Mouse (Mus musculus): ENCODE data around the gene Cacng8. TPM values are rescaled to one million over a fixed set of nuclear protein-coding genes. Genes with fewer than 3 reads are reported as not detected.
A peak's percentile ranks its signal among the peaks of the same experiment; 100 is the strongest.

Gene Cacng8
- total RNA-seq, 2 experiments from 2014 or later = 411 to 415 TPM

GRCm38 (mm10) chr7:3368311-3368710 lies 22.2 kb upstream of the Cacng8 start:
- TF ChIP-seq CTCF (conservative IDR thresholded peaks at IDR 0.05) = peak; percentile 32; the same call in 1 of the 2 replicates

GRCm38 (mm10) chr7:3369189-3369588 lies 21.3 kb upstream of the Cacng8 start:
- H3K27ac ChIP-seq = peak overlapping the region; percentile 50
- no peak for TF ChIP-seq CTCF (conservative IDR thresholded peaks at IDR 0.05)
- H3K4me3 ChIP-seq = no peak overlapping the region
- DNase-seq (ENCODE audit: low spot score in 2 of 2) = no peak

More at GRCm38 (mm10) chr7:3368311-3368710, 22.2 kb upstream of the Cacng8 start:
- DNase-seq (ENCODE audit: low spot score in 2 of 2) = no peak
- H3K4me3 ChIP-seq = no peak overlapping the region
- peak overlapping the region; percentile 50 for H3K27ac ChIP-seq

- TF ChIP-seq CTCF (conservative IDR thresholded peaks at IDR 0.05) = no peak; the same call in 1 of the 2 replicates
- Histone ChIP-seq H3K4me3 (no peak overlapping the region), H3K27ac (peak overlapping the region; percentile 50; the same call in 1 of the 2 replicates)
- DNase-seq (ENCODE audit: low spot score in 2 of 2) = no peak
These were observed 20.1 kb upstream of the Cacng8 start for GRCm38 (mm10) chr7:3370407-3370806.

GRCm38 (mm10) chr7:3372376-3372775 lies 18.1 kb upstream of the Cacng8 start:
- no peak overlapping the region for H3K27ac ChIP-seq
- no peak for DNase-seq (ENCODE audit: low spot score in 2 of 2)
- no peak overlapping the region for H3K4me3 ChIP-seq
- no peak for TF ChIP-seq CTCF (conservative IDR thresholded peaks at IDR 0.05)

- no peak for DNase-seq (ENCODE audit: low spot score in 2 of 2)
- Histone ChIP-seq H3K27ac (peak overlapping the region; percentile 69), H3K4me3 (no peak overlapping the region)
- no peak for TF ChIP-seq CTCF (conservative IDR thresholded peaks at IDR 0.05)
These were observed 16.7 kb upstream of the Cacng8 start for GRCm38 (mm10) chr7:3373754-3374153.

- H3K4me3 ChIP-seq = no peak overlapping the region
- peak; percentile 83 for TF ChIP-seq CTCF (conservative IDR thresholded peaks at IDR 0.05)
- no peak overlapping the region for H3K27ac ChIP-seq
- peak in 1 of 2 experiments; percentile 64 for DNase-seq (ENCODE audit: low spot score in 2 of 2)
These were observed 13.7 kb upstream of the Cacng8 start for GRCm38 (mm10) chr7:3376831-3377230.

- Histone ChIP-seq H3K4me3 (no peak overlapping the region), H3K27ac (no peak overlapping the region)
- DNase-seq (ENCODE audit: low spot score in 2 of 2) = no peak
- TF ChIP-seq CTCF (conservative IDR thresholded peaks at IDR 0.05) = no peak
These were observed 8.4 kb upstream of the Cacng8 start for GRCm38 (mm10) chr7:3382123-3382522.

- Histone ChIP-seq H3K4me3 (peak overlapping the region; percentile 25; the same call in 1 of the 2 replicates), H3K27ac (peak overlapping the region; percentile 67; the same call in 1 of the 2 replicates)
- DNase-seq (ENCODE audit: low spot score in 2 of 2) = no peak
- TF ChIP-seq CTCF (conservative IDR thresholded peaks at IDR 0.05) = no peak
These were observed 5.6 kb upstream of the Cacng8 start for GRCm38 (mm10) chr7:3384807-3385319.

GRCm38 (mm10) chr7:3386036-3386730 lies 4.3 kb upstream of the Cacng8 start:
- TF ChIP-seq CTCF (conservative IDR thresholded peaks at IDR 0.05) = no peak
- H3K4me3 ChIP-seq = peak overlapping the region; percentile 47; the same call in 1 of the 2 replicates
- DNase-seq (ENCODE audit: low spot score in 2 of 2) = no peak
- H3K27ac ChIP-seq = peak overlapping the region; percentile 67; the same call in 1 of the 2 replicates

GRCm38 (mm10) chr7:3387761-3388160 lies 2.7 kb upstream of the Cacng8 start:
- H3K4me3 ChIP-seq = peak overlapping the region; percentile 47
- H3K27ac ChIP-seq = peak overlapping the region; percentile 52; the same call in 1 of the 2 replicates
- DNase-seq (ENCODE audit: low spot score in 2 of 2) = no peak
- no peak for TF ChIP-seq CTCF (conservative IDR thresholded peaks at IDR 0.05)

- DNase-seq (ENCODE audit: low spot score in 2 of 2) = no peak
- peak overlapping the region; percentile 96 for H3K27ac ChIP-seq
- TF ChIP-seq CTCF (conservative IDR thresholded peaks at IDR 0.05) = no peak
- H3K4me3 ChIP-seq = peak overlapping the region; percentile 60
These were observed 1.6 kb upstream of the Cacng8 start for GRCm38 (mm10) chr7:3388885-3389284.

- peak overlapping the region; percentile 96 for H3K27ac ChIP-seq
- TF ChIP-seq CTCF (conservative IDR thresholded peaks at IDR 0.05) = no peak
- peak; percentile 85 to 90 for DNase-seq (ENCODE audit: low spot score in 2 of 2)
These were observed 755 bp upstream of the Cacng8 start for GRCm38 (mm10) chr7:3389444-3390412.

GRCm38 (mm10) chr7:3391081-3391451 lies 583 bp downstream of the Cacng8 start:
- TF ChIP-seq CTCF (conservative IDR thresholded peaks at IDR 0.05) = no peak
- H3K4me3 ChIP-seq = peak overlapping the region; percentile 60
- no peak for DNase-seq (ENCODE audit: low spot score in 2 of 2)
- peak overlapping the region; percentile 96 for H3K27ac ChIP-seq

More at GRCm38 (mm10) chr7:3389444-3390412, 755 bp upstream of the Cacng8 start:
- peak overlapping the region; percentile 60 for H3K4me3 ChIP-seq

Data from layer of hippocampus, adult 2 months (tissue).